Mouse (Mus musculus): Measurements from ENCODE around the gene Strada. TPM values are rescaled to one million over a fixed set of nuclear protein-coding genes. Genes with fewer than 3 reads are reported as not detected.
"Not testable (repeated sequence)": the region's sequence is repeated elsewhere in the genome, so short reads cannot be mapped to it uniquely, and the experiment has no call there.

The Strada gene
- total RNA-seq, 2 experiments from 2014 or later, result 13.0 to 15.3 TPM

DNA sequence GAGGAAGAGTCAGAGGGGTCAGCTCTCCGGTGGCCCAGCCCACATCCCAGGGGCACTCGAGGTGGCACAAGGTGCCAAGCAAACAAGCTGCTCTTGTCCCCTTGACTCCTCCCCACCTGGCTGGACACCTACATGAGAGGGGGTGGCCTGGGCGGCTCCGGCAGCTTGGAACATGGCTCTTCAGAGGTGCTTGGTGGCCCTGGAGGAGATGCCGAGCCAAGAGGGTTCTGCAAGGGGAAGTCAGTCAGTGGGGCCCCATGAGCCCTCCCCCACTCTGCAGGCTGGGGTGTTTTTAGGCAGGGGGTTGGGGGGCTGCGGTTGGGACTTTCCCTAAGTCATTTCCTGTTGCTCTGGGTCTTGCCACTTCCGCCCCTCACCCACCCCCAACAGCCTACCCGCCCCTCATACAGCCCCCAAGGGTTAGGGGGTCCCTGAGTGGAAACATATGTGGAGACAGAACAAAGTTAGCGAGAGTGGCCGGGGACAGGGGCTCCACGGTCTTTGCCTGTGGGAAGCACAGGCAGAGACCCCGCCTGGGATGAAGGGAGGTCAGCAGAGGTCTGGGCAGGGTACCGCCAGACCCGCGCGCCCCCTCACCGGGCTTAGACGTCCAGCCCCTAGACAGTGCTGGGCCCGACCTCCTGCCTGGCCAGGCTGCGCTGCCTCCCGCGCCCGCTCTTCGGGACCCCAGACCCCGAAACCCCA lies 42.6 kb downstream of the Strada start:
- no peak for DNase-seq
- intact Hi-C loops (cut with DNase I; ENCODE audit: low total_unique reads), result no loop called here

- intact Hi-C loops (cut with DNase I; ENCODE audit: low total_unique reads), result no loop called here
- DNase-seq, result no peak
Observed at GRCm38 (mm10) chr11:106158930-106159215, 43.1 kb downstream of the Strada start.

- intact Hi-C loops (cut with DNase I; ENCODE audit: low total_unique reads), result no loop called here
- DNase-seq, result no peak
Observed at GRCm38 (mm10) chr11:106158081-106158929, 43.7 kb downstream of the Strada start.

- intact Hi-C loops (cut with DNase I; ENCODE audit: low total_unique reads), result no loop called here
Observed at GRCm38 (mm10) chr11:106157154-106157553, 44.8 kb downstream of the Strada start.

DNA sequence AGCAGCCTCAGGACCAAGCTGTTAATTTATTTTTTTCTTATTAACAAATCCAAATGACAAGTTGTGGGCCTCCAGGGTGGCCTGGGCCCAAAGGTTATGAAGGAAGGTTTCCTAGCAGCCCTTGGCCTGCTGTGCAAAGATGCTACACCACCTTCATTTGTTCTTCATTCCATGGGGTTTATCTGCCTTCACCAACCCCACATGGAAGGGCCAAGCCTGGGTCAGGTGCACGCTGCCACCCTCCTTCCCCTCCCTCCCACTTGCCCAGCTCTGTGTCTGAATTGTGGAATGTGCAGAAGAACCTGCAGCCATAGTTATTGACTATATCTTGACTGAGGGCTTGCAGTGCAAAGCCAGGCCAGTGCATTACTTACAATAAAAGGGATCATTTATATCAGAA lies 45.7 kb downstream of the Strada start:
- DNase-seq, result no peak
- intact Hi-C loops (cut with DNase I; ENCODE audit: low total_unique reads), result no loop called here

More at GRCm38 (mm10) chr11:106157154-106157553, 44.8 kb downstream of the Strada start:
- DNase-seq, result no peak

DNA sequence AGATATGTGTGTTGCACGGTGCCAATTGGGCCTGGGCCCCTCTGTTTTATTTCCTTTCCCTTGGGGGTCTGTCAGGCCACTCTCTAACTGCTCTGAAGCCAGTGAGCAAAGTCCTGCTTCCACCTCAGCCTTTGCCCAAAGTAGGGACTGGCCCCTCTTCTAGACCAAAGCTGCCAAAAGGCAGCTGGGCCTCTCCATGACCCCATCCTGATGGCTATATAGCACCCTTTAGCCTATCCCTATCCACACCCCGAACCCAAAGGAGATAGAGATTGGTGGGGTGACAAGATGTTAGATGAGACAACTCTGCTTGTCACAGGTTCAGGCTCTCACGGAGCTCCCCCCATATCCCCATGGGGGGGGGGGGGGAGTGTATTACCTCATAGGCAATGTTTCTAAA lies 46.2 kb downstream of the Strada start:
- intact Hi-C loops (cut with DNase I; ENCODE audit: low total_unique reads), result no loop called here
- DNase-seq, result no peak

DNA sequence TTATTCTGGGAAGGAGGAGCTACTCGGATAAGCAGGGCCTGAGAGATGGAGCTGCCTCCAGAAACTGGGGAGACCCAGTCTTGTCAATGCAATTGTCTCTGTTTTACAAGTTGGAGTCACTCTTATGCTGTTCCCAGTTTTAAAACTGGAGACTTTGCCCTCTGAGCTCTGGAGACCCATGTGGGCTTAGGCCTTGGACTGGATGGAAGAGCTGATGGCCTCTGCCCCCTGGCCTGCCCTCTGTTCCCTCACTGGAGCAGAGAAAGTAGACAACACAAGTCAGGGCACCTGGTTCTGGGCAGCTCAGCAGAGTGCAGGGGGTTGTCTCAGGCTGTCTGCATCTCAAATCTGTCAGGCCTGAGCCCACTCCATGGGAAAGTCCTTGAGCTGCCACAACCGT lies 47.2 kb downstream of the Strada start:
- DNase-seq, result no peak
- intact Hi-C loops (cut with DNase I; ENCODE audit: low total_unique reads), result no loop called here

DNA sequence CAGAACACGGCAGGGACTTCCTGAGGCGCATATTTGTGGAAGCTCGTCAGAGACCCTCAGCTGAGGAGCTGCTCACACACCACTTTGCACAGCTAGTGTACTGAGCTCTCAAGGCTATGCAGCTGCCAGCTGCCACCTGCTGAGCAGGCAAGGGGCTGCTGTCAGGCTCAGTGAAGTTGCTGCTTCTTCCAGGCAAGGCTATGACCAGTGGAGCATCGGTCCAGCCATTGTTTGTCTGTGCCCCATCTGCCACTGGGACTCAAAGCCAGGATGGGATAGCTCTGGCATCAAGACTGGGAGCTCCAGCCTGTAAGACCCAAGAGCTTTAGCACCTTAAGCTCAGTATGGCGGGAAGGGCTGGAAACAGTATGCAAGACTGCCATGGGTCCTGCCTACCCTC lies 47.9 kb downstream of the Strada start:
- no peak for DNase-seq
- intact Hi-C loops (cut with DNase I; ENCODE audit: low total_unique reads), result no loop called here

DNA sequence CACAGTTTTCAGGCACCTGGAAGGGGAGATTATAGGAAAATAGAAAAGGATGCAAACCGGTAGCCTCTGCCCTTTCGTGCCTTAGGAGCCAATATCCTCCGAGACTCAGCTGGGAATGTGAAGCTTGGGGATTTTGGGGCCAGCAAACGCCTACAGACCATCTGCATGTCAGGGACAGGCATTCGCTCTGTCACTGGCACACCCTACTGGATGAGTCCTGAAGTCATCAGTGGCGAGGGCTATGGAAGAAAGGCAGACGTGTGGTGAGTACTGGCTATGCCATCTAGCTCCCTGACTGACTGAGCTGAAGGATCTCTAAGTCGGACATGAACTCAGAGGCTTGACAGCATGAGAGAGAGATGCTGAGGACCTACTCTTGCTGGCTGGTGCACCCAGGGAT lies 49.8 kb downstream of the Strada start:
- intact Hi-C loops (cut with DNase I; ENCODE audit: low total_unique reads), result no loop called here

DNA sequence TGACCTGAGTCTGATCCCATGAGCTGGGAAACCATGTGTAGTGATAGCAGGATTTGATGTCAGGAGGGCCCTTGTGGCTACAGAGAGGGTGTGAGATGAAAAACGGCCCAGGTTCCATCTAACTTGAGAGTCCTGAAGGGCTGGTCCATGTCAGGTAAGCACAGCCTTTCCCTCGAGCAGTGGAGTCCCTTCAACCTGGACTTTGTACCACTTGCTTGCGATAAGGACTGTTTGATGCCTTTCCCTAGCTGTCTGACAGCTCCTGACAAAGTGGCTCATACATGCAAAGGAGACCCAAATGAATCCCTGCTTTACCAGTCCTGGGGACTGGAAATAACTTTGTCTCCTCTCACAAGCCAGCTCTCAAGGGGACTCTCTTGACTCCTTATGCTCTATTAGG lies 50.7 kb downstream of the Strada start:
- intact Hi-C loops (cut with DNase I; ENCODE audit: low total_unique reads), result no loop called here
- no peak for DNase-seq

More for the DNA sequence above, 49.8 kb downstream of the Strada start:
- DNase-seq, result no peak

DNA sequence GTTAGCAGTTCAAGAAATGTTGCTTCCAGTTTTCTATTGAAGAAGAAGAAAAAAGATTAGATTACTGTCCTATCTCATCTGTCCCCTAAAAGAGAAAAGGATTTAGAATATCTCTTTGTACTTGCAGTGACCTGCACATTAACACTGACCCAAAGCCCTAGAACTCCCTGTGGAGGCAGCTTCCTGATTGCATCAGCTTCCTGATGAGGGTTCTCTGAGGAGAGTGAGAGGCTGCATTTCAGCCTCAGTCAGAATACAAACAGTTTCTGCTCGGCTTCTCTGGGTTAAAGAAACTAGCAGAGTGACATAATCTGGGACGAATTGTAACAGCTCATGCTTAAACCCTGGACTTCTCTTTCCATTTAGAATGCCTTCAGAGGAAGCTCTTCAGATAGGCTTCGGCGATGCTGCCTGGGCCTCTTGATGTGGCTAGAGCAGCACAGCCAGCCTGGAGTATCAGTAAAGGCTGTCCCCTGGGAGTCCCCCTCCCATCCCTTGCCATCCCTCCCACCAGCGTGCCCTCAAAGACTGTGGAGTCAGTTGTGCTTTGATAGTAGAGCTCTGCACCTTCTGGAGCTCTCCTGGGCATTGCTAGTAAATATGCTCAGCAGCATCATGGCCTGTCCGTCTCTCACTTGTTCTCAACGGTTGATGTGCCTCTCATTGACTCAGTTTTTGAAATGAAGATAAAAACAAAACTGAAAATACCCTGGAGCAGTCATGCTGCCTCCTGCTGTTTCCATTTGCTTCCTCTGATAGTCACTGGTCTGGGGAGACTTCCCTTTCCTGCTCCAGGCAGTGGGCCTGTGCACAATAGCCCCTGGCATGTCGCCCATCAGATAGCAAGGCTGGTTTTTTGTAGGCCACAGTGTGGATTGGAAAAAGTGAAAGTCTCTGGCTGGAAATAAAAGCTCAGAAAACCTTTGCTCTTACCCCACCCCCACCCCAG lies 67.1 kb downstream of the Strada start:
- intact Hi-C loops (cut with DNase I; ENCODE audit: low total_unique reads), result no loop called here
- DNase-seq, result peak; percentile 81

DNA sequence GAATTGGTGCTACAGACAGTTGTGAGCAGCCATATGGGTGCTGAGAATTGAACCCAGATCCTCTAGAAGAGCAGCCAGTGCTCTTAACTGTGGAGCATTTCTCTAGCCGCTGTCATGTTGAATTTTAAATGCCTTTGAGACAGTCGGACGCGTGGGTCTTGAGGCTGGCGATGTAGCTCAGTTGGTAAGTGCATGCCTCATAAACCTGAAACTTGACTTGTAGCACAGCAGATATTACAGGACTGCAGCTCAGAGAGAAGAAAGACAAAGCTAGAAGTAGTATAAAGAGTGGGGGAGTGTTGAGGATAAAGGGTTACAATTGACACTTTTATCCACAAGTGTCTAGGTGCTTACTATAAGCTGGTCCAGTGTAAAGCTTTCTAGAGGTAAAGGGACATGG lies 69.5 kb downstream of the Strada start:
- intact Hi-C loops (cut with DNase I; ENCODE audit: low total_unique reads), result no loop called here

GRCm38 (mm10) chr11:106129477-106129876 lies 72.5 kb downstream of the Strada start:
- DNase-seq, result no peak
- intact Hi-C loops (cut with DNase I; ENCODE audit: low total_unique reads), result no loop called here

More for the DNA sequence above, 69.5 kb downstream of the Strada start:
- DNase-seq, result no peak

DNA sequence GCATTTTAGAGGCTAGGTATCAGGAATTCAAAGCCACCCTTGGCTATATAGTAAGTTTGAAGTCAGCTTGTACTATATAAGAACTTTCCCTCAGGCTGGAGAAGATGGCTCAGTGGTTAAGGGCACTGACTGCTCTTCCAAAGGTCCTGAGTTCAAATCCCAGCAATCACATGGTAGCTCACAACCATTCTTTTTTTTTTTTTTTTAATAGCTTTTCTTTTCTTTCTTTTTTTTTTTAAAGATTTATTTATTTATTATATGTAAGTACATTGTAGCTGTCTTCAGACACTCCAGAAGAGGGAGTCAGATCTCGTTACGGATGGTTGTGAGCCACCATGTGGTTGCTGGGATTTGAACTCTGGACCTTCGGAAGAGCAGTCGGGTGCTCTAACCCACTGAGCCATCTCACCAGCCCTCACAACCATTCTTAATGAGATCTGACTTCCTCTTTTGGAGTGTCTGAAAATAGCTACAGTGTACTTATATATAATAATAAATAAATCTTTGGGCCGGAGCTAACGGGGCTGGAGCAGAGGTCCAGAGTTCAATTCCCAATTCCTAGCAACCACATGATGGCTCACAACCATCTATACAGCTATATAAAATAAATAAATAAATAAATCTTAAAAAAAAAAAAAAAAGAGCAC lies 75.1 kb downstream of the Strada start:
- intact Hi-C loops (cut with DNase I; ENCODE audit: low total_unique reads); DNase-seq: not testable (repeated sequence)

- intact Hi-C loops (cut with DNase I; ENCODE audit: low total_unique reads), result no loop called here
Observed at GRCm38 (mm10) chr11:106125827-106126226, 76.1 kb downstream of the Strada start.

DNA sequence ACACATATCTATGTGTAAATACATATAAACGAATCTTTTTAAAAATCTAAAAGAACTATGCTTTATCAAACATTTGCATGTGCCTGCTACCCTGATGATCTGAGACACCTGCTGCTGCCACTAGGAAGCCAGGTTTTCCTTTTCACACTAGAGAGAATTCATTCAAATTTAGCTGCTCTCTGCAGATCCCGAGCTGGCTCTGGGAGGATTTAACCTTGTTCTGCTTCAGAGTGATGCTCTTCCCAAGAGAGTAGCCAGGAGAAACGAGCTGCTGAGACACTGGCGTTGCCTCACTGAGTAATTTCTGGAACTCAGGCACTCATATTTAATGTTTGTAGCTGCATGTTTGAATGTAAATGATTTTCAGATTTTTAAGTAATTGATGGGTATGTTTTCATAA lies 77.2 kb downstream of the Strada start:
- intact Hi-C loops (cut with DNase I; ENCODE audit: low total_unique reads), result no loop called here
- DNase-seq, result no peak

More at GRCm38 (mm10) chr11:106125827-106126226, 76.1 kb downstream of the Strada start:
- DNase-seq, result no peak

DNA sequence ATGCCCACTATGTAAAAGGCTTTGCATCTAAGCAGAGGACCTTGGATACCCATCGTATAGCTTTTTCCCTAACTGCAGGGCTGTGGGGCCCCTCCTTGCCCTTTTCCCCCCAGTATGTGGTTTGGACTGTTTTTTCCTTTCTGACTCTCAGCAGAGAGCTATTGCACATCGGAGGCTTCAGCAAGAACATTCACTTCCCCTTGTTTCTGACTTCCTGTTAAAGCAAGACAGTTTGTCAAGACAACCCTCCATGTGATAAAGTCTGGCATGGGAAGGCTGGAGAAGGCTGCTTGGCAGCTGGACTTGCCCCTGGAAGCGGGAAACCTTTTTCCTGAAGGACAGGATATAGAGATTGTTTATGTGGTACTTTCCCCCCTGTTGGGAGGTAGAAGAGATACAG lies 79.2 kb downstream of the Strada start:
- intact Hi-C loops (cut with DNase I; ENCODE audit: low total_unique reads), result no loop called here
- DNase-seq, result peak; percentile 6

DNA sequence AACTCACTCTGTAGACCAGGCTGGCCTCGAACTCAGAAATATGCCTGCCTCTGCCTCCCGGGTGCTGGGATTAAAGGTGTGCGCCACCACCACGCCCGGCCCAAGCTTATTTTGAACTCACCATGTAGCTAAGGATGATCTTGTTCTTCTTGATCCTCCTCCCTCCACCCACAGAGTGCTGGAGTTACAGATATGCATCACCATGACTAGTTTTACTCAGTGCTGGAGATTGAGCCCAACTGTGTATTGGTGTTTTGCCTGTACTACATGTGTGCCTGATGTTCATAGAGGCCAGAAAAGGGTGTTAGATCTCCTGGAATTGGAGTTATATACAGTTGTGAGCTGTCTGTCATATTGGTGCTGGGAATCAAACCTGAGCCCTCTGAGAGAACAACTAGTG lies 79.7 kb downstream of the Strada start:
- no peak for DNase-seq
- intact Hi-C loops (cut with DNase I; ENCODE audit: low total_unique reads), result no loop called here

All from gastrocnemius, postnatal 14 days (tissue).